Mouse (Mus musculus) thymus, adult 2 months (tissue): ENCODE results near the gene Kmt2b.

ENCODE experiments used
- CTCF ChIP-seq: fragments of 200-500 bp; IDR thresholded peaks from 2 replicates; pipeline ENCODE4 v1.5.1; 2012; ENCODE audit warnings: mild to moderate bottlenecking, control low read depth, low read length, moderate library complexity, borderline replicate concordance; ENCODE audit not compliant: control insufficient read depth, poor library complexity, insufficient read depth; ENCODE audit errors: extremely low read depth
- POLR2A ChIP-seq: fragments of 200-500 bp; IDR thresholded peaks from 2 replicates; pipeline ENCODE4 v1.6.1; 2012; ENCODE audit warnings: mild to moderate bottlenecking, low read length, control low read depth, moderate library complexity; ENCODE audit not compliant: control insufficient read depth, poor library complexity, insufficient read depth; ENCODE audit errors: extremely low read depth

GRCm38 (mm10) chr7:30540572-30540971 lies 48.0 kb downstream of the Kmt2b start:
- no peak for TF ChIP-seq CTCF
- no peak for TF ChIP-seq POLR2A
